Mouse (Mus musculus) frontal cortex, postnatal 14 days (tissue): ENCODE data around the gene Slc36a1.

ENCODE experiments used
- DNase-seq, 2 experiments: peaks; one replicate each; pipeline ENCODE4 v3.0.0; 2022; ENCODE audit warnings: low spot score in 2 of 2

The Slc36a1 gene

GRCm38 (mm10) chr11:55204159-55204596 is at the start of gene Slc36a1:
TSS of gene Slc36a1 (plus strand) at chr11:55204350.
- peak; percentile 89 to 96 for DNase-seq

DNA sequence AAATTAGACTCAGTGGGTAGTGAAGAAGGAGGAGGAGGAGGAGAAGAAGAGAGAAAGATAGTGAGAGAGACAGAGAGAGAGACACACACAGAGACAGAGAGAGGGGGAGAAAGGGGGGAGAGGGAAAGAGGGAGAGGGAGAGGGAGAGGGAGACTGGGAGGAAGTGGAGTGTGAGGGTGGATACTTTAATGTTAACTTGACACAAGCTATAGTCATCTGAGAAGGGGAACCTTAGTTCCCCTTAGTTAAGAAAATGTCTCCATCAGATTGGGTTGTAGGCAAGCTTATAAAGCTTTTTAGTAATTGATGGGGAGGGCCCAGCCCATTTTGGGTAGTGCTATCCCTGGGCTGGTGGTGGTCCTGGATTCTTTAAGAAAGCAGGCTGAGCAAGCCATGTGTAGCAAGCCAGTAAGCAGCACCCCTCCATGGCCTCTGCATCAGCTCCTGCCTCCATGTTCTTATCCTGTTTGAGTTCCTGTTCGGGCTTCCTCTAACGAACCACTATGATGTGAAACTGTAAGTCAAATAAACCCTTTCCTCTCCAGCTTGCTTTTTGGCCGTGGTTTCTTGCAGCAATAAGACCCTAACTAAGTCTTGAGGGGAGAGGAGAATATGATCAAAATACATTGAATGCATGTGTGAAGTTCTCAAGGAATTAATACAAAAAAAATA is 49.6 kb upstream of the Slc36a1 start:
- no peak for DNase-seq

DNA sequence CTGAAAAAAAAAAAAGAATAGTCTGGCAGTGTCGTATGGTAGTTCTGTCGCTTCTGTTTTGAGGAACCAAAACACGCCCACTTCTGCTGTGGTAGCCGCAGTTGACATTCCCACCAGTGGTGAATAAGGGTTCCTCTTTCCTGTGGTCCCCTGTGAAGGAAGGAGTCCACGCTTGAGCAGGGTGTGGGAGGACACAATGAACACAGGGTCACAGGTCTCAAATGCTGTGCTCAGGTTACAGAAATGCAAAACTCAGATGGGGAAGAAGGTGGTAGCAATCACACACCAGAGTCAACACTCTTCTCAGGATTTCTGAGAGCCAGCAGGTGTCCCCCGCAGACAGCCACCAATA is 49.1 kb upstream of the Slc36a1 start:
- no peak for DNase-seq

DNA sequence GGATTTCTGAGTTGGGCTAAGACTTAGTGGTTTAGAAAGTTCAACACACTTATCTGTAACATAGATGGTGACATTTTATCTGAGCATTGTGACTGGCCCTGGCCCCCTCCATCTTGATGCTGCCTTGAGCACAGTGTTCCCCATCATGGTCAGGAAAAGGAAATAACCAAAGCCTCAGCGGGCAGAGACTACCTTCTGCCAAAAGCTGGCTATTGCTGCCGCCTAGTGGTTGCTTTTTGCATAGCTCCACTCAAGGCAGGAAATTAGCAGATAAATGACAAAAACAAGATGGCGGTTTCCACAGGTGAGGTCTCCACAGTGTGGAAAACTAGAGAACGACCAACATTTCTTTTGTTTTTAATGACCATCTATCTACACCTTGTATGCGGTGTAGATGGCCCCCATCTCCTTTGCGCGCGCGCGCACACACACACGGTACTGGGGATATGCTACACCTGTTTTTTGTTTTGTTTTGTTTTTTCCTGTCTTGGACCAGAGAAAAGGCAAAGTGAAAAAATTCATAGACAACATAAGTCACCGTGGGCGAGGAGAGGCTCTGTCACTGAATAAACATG is 45.3 kb upstream of the Slc36a1 start:
- peak; percentile 57 to 81 for DNase-seq

GRCm38 (mm10) chr11:55162670-55163069 is 41.5 kb upstream of the Slc36a1 start:
- peak; percentile 29 to 65 for DNase-seq

- DNase-seq = peak in 1 of 2 experiments; percentile 46
Observed at GRCm38 (mm10) chr11:55164723-55165122, 39.4 kb upstream of the Slc36a1 start.

DNA sequence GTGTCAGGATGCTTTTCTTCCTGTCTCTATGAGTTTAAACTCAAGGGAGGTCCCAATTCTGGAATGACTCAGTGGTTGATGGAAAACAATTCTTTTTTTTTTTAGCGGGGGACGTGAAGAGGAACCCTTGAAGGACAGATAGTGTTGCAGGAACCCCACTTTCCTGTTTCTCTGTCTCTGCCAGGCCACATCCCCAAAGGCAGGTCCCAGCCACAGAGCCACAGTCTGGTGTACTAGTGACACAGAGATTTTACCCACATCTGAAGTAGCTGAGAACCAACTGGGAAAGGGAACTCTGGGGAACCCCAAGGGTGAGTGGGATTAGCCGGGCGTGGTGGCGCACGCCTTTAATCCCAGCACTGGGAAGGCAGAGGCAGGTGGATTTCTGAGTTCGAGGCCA is 38.4 kb upstream of the Slc36a1 start:
- no peak for DNase-seq

GRCm38 (mm10) chr11:55168504-55168903 is 35.6 kb upstream of the Slc36a1 start:
- no peak for DNase-seq

DNA sequence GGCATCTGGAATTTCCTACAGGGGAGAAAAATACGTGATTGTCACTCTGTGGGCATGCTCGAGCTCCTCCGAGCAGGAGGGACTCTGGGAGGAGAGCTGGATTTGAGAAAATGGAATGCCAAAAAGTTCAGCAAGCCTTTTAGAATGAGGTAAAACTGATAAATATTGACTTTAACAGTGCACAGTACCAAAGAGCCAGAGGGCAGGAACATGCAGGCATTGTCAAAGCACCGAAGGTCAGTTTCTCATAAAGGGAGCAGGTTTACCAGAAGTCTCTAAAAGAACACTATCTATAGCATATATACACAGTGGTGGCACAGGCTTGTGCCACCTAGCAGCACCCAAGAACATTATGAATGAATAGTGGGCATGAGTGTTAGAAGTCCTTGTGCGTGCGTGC is 35.2 kb upstream of the Slc36a1 start:
- DNase-seq = no peak

DNA sequence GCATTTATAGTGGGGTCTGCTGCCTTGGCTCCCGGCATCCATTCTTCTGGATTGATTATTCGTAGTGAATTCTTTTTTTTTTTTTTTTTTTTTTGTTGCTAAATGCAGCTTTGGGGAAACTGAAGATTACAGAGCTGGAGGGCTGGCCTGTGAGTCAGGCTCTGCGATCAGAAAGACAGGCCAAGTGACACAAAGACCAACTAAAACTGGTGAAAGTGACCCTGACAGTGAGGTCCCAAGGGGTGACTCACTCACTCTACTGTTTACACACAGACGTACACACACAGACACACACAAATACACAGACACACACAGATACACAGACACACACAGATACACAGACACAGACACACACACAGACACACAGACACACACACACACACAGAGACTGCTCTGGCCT is 33.6 kb upstream of the Slc36a1 start:
- DNase-seq = no peak

GRCm38 (mm10) chr11:55178830-55179229 is 25.3 kb upstream of the Slc36a1 start:
- no peak for DNase-seq

DNA sequence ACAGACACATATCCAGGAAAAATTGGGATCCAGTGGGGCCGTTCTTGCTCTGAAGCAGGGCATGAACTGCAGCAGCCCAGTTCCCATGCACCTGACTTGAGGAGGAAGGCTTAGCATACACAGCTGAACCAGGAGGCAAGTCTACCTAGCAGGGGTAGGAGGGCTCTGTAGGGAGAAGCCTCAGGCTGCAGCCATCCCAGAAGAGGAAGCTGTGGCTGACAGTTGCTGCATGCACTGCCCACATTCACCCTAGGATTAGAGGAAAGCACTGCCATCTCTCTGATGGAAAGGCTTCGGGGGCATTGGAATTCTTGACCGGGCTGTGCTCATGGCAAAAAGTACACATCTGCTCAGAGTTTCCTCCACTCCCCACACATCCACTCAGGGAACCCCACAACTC is 24.3 kb upstream of the Slc36a1 start:
- no peak for DNase-seq

DNA sequence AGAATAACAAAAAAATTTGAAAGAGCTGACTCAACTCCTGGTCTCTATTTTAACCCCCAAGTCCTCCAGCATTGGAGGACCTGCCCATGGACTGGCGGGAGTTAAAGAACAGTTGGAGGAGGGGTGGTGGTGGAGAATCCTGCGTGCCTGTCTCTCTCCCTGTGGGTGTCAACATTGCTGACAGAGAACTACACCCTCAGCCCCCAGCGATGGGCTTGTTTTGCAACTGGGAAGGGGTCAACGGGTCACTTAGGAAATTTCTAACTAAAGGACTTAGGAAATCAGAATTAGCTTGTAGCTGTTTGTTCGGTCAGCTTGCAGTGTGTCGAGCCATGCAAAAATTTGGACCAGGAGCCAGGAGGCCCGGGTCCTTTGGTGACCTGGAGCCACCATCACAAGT is 21.0 kb upstream of the Slc36a1 start:
- no peak for DNase-seq

DNA sequence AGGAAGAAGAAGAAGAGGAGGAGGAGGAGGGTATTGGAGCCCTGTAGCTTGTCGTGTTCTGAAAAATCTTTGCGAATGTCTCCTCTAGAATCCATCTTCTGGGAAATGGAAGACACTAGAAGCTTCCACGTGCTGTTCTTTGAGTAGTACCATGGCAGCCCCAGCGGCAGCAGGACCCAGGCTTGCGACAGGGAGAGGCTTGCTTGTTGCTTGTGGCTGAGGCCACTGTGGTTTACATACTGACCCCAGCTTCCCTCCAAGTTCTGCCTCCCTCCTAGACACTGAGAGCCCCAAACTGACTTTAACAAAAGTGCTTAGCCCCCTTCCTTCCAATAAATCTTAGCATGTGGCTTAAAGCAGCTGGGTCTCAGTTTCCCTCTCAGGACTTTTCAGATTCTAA is 19.9 kb upstream of the Slc36a1 start:
- DNase-seq = no peak

DNA sequence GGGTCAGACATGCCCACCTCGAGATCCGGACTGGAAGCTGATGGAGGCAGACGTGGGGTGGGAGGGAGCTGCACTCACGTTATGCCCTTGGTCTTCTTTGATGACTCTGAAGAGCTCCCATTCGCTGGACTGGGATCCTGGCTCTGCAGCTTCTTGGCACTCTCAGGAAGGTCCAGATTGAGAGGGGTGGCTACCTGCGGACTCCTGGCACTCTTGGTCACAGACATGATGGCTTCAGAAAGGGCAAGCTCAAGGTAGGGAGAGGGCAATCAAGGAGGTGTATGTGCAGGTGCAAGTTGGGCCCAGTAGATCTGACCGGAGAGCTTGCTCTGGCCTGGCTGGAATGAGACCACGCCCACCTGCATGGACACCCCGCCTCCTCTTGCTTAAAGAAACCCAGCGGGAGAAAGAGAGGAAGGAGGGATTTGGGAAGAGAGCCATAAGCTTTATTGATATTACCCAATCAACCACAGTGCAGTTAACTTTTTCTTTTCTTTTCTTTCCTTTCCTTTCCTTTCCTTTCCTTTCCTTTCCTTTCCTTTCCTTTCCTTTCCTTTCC is 19.3 kb upstream of the Slc36a1 start, which contains the start of gene Slc36a2:
Slc36a2 (minus strand) TSS at position 345 of the 559 bp plus-strand sequence.
- DNase-seq = no peak

- DNase-seq = no peak
Observed at GRCm38 (mm10) chr11:55187292-55187691, 16.9 kb upstream of the Slc36a1 start.

- no peak for DNase-seq
Observed at GRCm38 (mm10) chr11:55187777-55188176, 16.4 kb upstream of the Slc36a1 start.

DNA sequence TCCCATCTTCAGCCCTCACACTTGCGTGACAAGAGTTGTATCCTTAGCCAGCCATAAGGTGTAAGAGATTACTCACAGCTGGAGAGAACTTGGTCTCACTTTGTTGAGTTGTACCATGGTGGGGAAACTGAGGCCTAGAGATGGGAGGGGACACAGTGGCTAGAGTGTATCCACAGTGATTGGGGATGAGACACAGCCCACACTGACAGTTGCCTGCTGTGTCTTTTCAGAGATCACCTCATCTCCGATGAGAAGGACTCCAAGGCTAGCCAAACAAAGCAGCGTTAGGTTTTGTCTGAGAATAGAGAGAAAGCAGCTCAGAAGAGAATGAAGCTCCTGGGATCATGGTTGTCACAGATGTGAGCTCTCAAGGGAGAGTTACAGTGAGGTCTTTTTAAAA is 13.9 kb upstream of the Slc36a1 start:
- no peak for DNase-seq

DNA sequence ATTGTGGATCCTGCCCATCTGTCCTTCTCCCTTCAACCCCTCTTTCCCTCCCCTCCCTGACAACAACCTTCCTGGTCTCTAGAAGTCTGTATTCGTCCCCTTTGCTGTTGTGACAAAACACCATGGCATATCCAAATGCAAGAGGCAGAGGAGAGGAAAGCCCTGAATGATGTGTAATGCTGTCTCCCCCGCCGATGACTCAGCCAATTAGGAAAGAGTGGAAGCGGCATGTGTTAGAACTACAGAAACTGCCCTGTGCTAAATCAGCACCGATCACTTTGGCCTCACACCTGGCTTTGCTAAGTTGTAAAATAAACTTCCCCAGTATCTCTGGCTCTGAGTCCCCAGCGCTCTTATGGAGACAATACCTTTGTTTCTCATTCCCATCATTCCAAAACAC is 7.1 kb upstream of the Slc36a1 start:
- no peak for DNase-seq

- no peak for DNase-seq
Observed at GRCm38 (mm10) chr11:55197740-55198510, 6.2 kb upstream of the Slc36a1 start.

DNA sequence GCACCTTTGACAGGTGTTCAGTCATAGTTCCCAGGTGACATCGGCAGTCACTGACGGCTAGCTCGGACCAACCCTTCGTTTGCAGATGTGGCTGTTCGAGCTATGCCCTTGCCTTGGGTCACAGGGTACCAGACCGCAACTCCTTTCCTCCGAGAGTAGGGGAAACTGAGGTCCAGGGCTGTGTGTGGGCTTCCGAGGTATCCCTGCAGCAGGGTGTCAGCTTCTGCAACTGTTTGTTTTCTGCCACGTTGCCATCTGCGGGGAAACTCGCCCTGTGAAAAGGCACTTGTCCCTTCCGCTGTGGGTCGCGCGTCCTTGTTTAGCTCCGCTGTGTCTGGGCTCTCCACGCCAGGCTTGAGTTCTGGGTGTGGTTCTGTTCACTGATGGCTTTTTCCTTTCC is 452 bp downstream of the Slc36a1 start:
- DNase-seq = no peak

- no peak for DNase-seq
Observed at GRCm38 (mm10) chr11:55208001-55208690, 4.0 kb downstream of the Slc36a1 start.
